Mouse (Mus musculus): ENCODE data around the gene Defa21. TPM values are rescaled to one million over a fixed set of nuclear protein-coding genes. Genes with fewer than 3 reads are reported as not detected.

Defa21 gene
- not detected for polyA plus RNA-seq (2015; fragmentation: Illumina TruSeq; extraction: RNeasy Lipid Tissue Mini Kit (QIAGEN cat#74804); ENCODE audit: insufficient read depth, low replicate concordance)

GRCm38 (mm10) chr8:21025245-21025644, at the start of gene Defa21:
Defa21 (plus strand) TSS chr8:21025545.

GRCm38 (mm10) chr8:21054747-21055146, 29.4 kb downstream of the Defa21 start, which contains the start of gene Defa23:
Defa23 (plus strand) TSS chr8:21055047.

GRCm38 (mm10) chr8:21064738-21065137, 39.4 kb downstream of the Defa21 start, which contains the start of gene Defa35:
Defa35 (plus strand) TSS chr8:21065038.

Other genes starting within 250 kb of the Defa21 start
- gene Defb33, start 132.9 kb upstream of the Defa21 start, polyA plus RNA-seq (2015; fragmentation: Illumina TruSeq; extraction: RNeasy Lipid Tissue Mini Kit (QIAGEN cat#74804); ENCODE audit: insufficient read depth, low replicate concordance) = not detected
- 3.4 TPM for gene Gm15056, start 122.9 kb upstream of the Defa21 start, polyA plus RNA-seq (2015; fragmentation: Illumina TruSeq; extraction: RNeasy Lipid Tissue Mini Kit (QIAGEN cat#74804); ENCODE audit: insufficient read depth, low replicate concordance)
- gene Gm6040, start 103.5 kb upstream of the Defa21 start, polyA plus RNA-seq (2015; fragmentation: Illumina TruSeq; extraction: RNeasy Lipid Tissue Mini Kit (QIAGEN cat#74804); ENCODE audit: insufficient read depth, low replicate concordance) = not detected
- gene AY761185, start 80.8 kb upstream of the Defa21 start, polyA plus RNA-seq (2015; fragmentation: Illumina TruSeq; extraction: RNeasy Lipid Tissue Mini Kit (QIAGEN cat#74804); ENCODE audit: insufficient read depth, low replicate concordance) = not detected
- not detected for gene Defa23, start 29.5 kb downstream of the Defa21 start, polyA plus RNA-seq (2015; fragmentation: Illumina TruSeq; extraction: RNeasy Lipid Tissue Mini Kit (QIAGEN cat#74804); ENCODE audit: insufficient read depth, low replicate concordance)
- not detected for gene Defa35, start 39.5 kb downstream of the Defa21 start, polyA plus RNA-seq (2015; fragmentation: Illumina TruSeq; extraction: RNeasy Lipid Tissue Mini Kit (QIAGEN cat#74804); ENCODE audit: insufficient read depth, low replicate concordance)
- gene Defa25, start 58.9 kb downstream of the Defa21 start, polyA plus RNA-seq (2015; fragmentation: Illumina TruSeq; extraction: RNeasy Lipid Tissue Mini Kit (QIAGEN cat#74804); ENCODE audit: insufficient read depth, low replicate concordance) = not detected
- gene Gm14851, start 70.5 kb downstream of the Defa21 start, polyA plus RNA-seq (2015; fragmentation: Illumina TruSeq; extraction: RNeasy Lipid Tissue Mini Kit (QIAGEN cat#74804); ENCODE audit: insufficient read depth, low replicate concordance) = not detected
- not detected for gene Defa30, start 109.1 kb downstream of the Defa21 start, polyA plus RNA-seq (2015; fragmentation: Illumina TruSeq; extraction: RNeasy Lipid Tissue Mini Kit (QIAGEN cat#74804); ENCODE audit: insufficient read depth, low replicate concordance)
- gene Defa22, start 136.7 kb downstream of the Defa21 start, polyA plus RNA-seq (2015; fragmentation: Illumina TruSeq; extraction: RNeasy Lipid Tissue Mini Kit (QIAGEN cat#74804); ENCODE audit: insufficient read depth, low replicate concordance) = not detected
- not detected for gene Defa31, start 166.1 kb downstream of the Defa21 start, polyA plus RNA-seq (2015; fragmentation: Illumina TruSeq; extraction: RNeasy Lipid Tissue Mini Kit (QIAGEN cat#74804); ENCODE audit: insufficient read depth, low replicate concordance)
- gene Gm15293, start 176.0 kb downstream of the Defa21 start, polyA plus RNA-seq (2015; fragmentation: Illumina TruSeq; extraction: RNeasy Lipid Tissue Mini Kit (QIAGEN cat#74804); ENCODE audit: insufficient read depth, low replicate concordance) = not detected
- not detected for gene Gm15292, start 224.2 kb downstream of the Defa21 start, polyA plus RNA-seq (2015; fragmentation: Illumina TruSeq; extraction: RNeasy Lipid Tissue Mini Kit (QIAGEN cat#74804); ENCODE audit: insufficient read depth, low replicate concordance)

All from spleen, adult 10 weeks (tissue).